17 mouse cellular contexts compared by ENCODE assay signal in genomic region chr19:6482886-6483285, GRCm38 (mm10). TPM values are rescaled to one million over a fixed set of nuclear protein-coding genes. Genes with fewer than 3 reads are reported as not detected.
"Had no signal": no experiment of that assay in that cellular context is flagged by ENCODE, and none has a peak within 500 bp of the region (broad histone marks: within the 10 kb centered on the region; RNA-seq: fewer than 3 reads in every experiment).

No protein-coding gene starts in this region.

- ATAC-seq: liver, postnatal 0 days; midbrain, embryonic 15.5 days had no signal

- H3K9me3 ChIP-seq: limb, embryonic 12.5 days; liver, embryonic 13.5 days; lung, embryonic 15.5 days; megakaryocyte, embryonic 14.5 days; midbrain, embryonic 15.5 days; neural tube, embryonic 12.5 days had no signal

- H3K27ac ChIP-seq: left cerebral cortex, adult 2 months; limb, embryonic 12.5 days; liver, embryonic 13.5 days; lung, embryonic 15.5 days; macrophage; midbrain, embryonic 15.5 days; neural tube, embryonic 12.5 days; stomach, postnatal 0 days had no signal

- DNase-seq: kidney, postnatal 4 days; liver; liver, embryonic 13.5 days; liver, postnatal 0 days; lung, postnatal 14 days; thymus, postnatal 4 days had no signal

- H3K9ac ChIP-seq: limb, embryonic 12.5 days; liver, embryonic 13.5 days; liver, postnatal 0 days; lung, embryonic 15.5 days; midbrain, embryonic 15.5 days; neural tube, embryonic 12.5 days had no signal

- H3K4me2 ChIP-seq: limb, embryonic 12.5 days; liver, embryonic 13.5 days; lung, embryonic 15.5 days; midbrain, embryonic 11.5 days; midbrain, embryonic 15.5 days; neural tube, embryonic 12.5 days had no signal

- H3K4me3 ChIP-seq: left cerebral cortex, adult 2 months; limb, embryonic 12.5 days; liver, embryonic 13.5 days; lung, embryonic 15.5 days; megakaryocyte, embryonic 14.5 days; midbrain, embryonic 15.5 days; neural tube, embryonic 12.5 days had no signal

- H3K27me3 ChIP-seq: liver, embryonic 13.5 days; lung, embryonic 15.5 days; midbrain, embryonic 15.5 days; neural tube, embryonic 12.5 days had no signal

- H3K36me3 ChIP-seq: limb, embryonic 12.5 days; liver, embryonic 13.5 days; lung, embryonic 15.5 days had no signal

- H3K4me1 ChIP-seq: limb, embryonic 12.5 days; liver, embryonic 13.5 days; lung, embryonic 15.5 days; megakaryocyte, embryonic 14.5 days; midbrain, embryonic 15.5 days; neural tube, embryonic 12.5 days had no signal

RNA-seq across cellular contexts. Expression of gene Slc22a12, which starts 59.9 kb away (rescaled TPM):
- total RNA-seq: monocyte, adult 5-6 weeks; neutrophil, adult 5-6 weeks had no signal
- polyA plus RNA-seq: limb, embryonic 12.5 days; liver, embryonic 13.5 days; liver, postnatal 0 days; macrophage; midbrain, embryonic 11.5 days; neural tube, embryonic 12.5 days; stomach, postnatal 0 days had no signal
